Mouse (Mus musculus) gastrocnemius, adult 18-20 months (tissue): ENCODE results near the gene Il25. TPM values are rescaled to one million over a fixed set of nuclear protein-coding genes. Genes with fewer than 3 reads are reported as not detected.

ENCODE experiments used
- DNase-seq: peaks from one replicate; pipeline ENCODE4 v3.0.0; 2021; ENCODE audit warnings: low spot score
- long read RNA-seq, 2 experiments: library from polyadenylated mRNA; stranded (forward); transcript quantifications; one replicate each; pipeline ENCODE4 v2.0.0; 2021
- total RNA-seq, 2 experiments: library from RNA; stranded (reverse); gene quantifications; 2 replicates each; pipeline ENCODE4 v1.2.3; 2021

Gene Il25
- total RNA-seq = not detected
- long read RNA-seq, experiment 1 = 0 reads
- long read RNA-seq, experiment 2 = 0 reads

GRCm38 (mm10) chr14:54932645-54933150 is at the start of gene Il25:
Gene Il25 (plus strand): TSS chr14:54932695.
- no peak for DNase-seq

- peak; percentile 83 for DNase-seq
Observed at GRCm38 (mm10) chr14:54883154-54884021, 49.1 kb upstream of the Il25 start, which contains the start of the genes Bcl2l2 and Gm20521. Gene Bcl2l2 (plus strand): TSS chr14:54883377. Gene Gm20521 (plus strand): TSS chr14:54883441.

- DNase-seq = no peak
Observed at GRCm38 (mm10) chr14:54884022-54884712, 48.3 kb upstream of the Il25 start.

GRCm38 (mm10) chr14:54885309-54885708 is 47.2 kb upstream of the Il25 start:
- DNase-seq = no peak

- DNase-seq = no peak
Observed at GRCm38 (mm10) chr14:54892200-54892599, 40.3 kb upstream of the Il25 start, which contains the start of gene Pabpn1. Gene Pabpn1 (plus strand): TSS chr14:54892500.

GRCm38 (mm10) chr14:54893651-54894181 is 38.8 kb upstream of the Il25 start:
- peak; percentile 99 for DNase-seq

- peak; percentile 58 for DNase-seq
Observed at GRCm38 (mm10) chr14:54894296-54895151, 38.0 kb upstream of the Il25 start.

- no peak for DNase-seq
Observed at GRCm38 (mm10) chr14:54897445-54897844, 35.0 kb upstream of the Il25 start.

GRCm38 (mm10) chr14:54900383-54900782 is 32.1 kb upstream of the Il25 start:
- peak; percentile 79 for DNase-seq

GRCm38 (mm10) chr14:54903641-54904040 is 28.9 kb upstream of the Il25 start:
- DNase-seq = no peak

- DNase-seq = no peak
Observed at GRCm38 (mm10) chr14:54908682-54909081, 23.8 kb upstream of the Il25 start.

GRCm38 (mm10) chr14:54912109-54912850 is 20.2 kb upstream of the Il25 start:
- DNase-seq = no peak

- peak; percentile 54 for DNase-seq
Observed at GRCm38 (mm10) chr14:54912886-54913285, 19.6 kb upstream of the Il25 start, which contains the start of gene Slc22a17. Gene Slc22a17 (minus strand): TSS chr14:54913132.

- no peak for DNase-seq
Observed at GRCm38 (mm10) chr14:54913343-54913742, 19.2 kb upstream of the Il25 start.

GRCm38 (mm10) chr14:54920076-54920685 is 12.3 kb upstream of the Il25 start:
- no peak for DNase-seq

- DNase-seq = peak; percentile 58
Observed at GRCm38 (mm10) chr14:54924641-54925348, 7.7 kb upstream of the Il25 start.

GRCm38 (mm10) chr14:54925349-54926342 is 6.8 kb upstream of the Il25 start, which contains the start of gene Efs:
Gene Efs (minus strand): TSS chr14:54926126.
- DNase-seq = peak; percentile 66
